Mouse (Mus musculus) left cerebral cortex, adult 11 months (tissue): ENCODE results near the gene Mylk.
"Not testable (repeated sequence)": the region's sequence is repeated elsewhere in the genome, so short reads cannot be mapped to it uniquely, and the experiment has no call there.

Experiments
- DNase-seq: peaks from one replicate; pipeline ENCODE4 v3.0.0; 2022; ENCODE audit warnings: low spot score

The Mylk gene

GRCm38 (mm10) chr16:34745065-34745585 is at the start of gene Mylk:
Gene Mylk, plus strand, starts transcription at chr16:34745210.
- peak; percentile 33 for DNase-seq

DNA sequence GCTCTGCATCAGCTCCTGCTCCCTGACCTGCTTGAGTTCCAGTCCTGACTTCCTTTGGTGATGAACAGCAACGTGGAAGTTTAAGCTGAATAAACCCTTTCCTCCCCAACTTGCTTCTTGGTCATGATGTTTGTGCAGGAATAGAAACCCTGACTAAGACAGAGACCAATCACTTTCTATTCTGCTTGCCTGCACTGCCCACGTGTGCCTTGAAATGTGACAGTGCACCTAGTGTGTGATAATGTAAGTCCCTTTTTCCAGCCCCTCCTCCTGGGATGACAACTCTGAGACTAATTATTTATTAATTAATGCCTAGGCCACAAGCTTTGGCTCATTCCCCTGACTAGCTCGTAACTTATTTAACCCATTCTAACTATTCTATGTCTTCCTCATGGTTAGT is 46.3 kb upstream of the Mylk start:
- DNase-seq = not testable (repeated sequence)

GRCm38 (mm10) chr16:34700165-34700827 is 44.7 kb upstream of the Mylk start:
- DNase-seq = peak; percentile 71

DNA sequence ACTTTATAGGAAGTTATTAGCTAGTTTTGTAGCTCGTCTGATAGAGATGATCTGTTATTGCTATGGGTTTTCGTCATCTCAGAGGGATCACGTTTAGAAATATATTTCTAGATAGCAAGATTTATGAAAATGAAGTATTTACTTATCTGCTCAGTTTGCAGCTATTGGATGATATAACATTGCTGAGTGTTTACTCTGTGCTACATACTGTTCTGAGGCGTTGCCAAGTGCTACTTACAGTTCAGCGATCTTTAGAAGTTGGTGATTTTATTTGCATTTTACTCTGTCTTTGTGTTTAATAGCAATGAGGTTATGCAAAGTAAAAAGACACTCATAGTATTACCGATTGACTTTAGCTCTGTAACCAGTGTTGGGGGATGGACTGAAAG is 44.2 kb upstream of the Mylk start:
- no peak for DNase-seq

DNA sequence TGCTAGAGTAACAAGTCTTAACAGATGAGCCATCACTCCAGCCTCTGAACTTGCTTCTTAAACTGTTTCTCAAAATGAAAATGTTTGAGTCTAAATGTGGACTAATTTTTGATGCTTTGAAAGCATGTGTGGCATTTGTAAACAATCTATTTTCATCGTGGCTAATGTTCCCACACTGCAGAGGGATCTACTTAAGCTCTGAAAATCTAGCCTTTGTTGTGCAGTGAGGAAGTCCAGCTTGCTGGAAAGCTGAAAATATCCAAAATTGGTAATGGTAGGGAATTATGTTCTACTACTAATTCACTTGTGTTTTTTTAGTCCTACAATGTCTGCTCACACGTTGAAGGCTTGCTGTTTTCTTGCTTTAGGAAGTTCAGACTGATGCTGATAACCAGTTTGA is 39.0 kb upstream of the Mylk start:
- DNase-seq = no peak

GRCm38 (mm10) chr16:34706487-34706946 is 38.5 kb upstream of the Mylk start:
- DNase-seq = no peak

DNA sequence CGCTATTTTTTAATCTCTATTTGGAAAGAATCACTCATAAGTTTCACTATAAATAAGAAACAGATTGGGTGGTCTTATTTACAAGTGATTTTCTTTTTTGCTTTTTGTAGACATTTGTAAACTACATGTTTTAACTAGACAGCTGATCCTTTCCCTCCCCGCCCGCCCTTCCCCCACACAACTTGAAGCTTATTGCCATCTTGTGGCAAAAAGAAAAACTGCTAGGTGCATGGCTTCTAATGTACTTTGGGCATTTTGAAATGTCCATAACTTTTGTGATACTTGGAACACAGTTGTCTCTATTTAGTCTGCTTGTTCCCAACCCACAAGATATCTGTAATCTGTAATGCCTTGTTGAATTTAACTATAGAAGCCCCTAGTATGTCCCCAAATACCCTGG is 33.5 kb upstream of the Mylk start:
- DNase-seq = no peak

DNA sequence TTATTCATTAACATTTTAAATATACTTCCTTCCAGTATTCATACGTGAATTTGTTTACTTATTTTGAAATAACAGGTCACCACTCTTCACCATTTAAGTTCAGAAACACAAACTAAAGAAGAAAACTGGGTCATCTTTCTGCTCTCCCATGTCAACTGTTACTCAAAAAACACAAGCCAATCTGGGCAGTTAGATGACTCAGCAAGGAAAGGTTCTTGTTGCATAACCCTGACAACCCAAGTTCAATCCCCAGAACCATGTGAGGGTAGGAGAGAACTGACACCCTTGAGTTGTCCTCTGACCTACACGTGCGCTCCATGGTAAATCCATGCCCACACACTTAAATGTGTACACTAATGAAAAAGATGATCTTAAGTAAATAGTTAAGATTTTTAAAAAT is 19.9 kb upstream of the Mylk start:
- no peak for DNase-seq

GRCm38 (mm10) chr16:34728610-34729009 is 16.4 kb upstream of the Mylk start:
- not testable (repeated sequence) for DNase-seq

- DNase-seq = no peak
Measured at GRCm38 (mm10) chr16:34729371-34729770, 15.6 kb upstream of the Mylk start.

DNA sequence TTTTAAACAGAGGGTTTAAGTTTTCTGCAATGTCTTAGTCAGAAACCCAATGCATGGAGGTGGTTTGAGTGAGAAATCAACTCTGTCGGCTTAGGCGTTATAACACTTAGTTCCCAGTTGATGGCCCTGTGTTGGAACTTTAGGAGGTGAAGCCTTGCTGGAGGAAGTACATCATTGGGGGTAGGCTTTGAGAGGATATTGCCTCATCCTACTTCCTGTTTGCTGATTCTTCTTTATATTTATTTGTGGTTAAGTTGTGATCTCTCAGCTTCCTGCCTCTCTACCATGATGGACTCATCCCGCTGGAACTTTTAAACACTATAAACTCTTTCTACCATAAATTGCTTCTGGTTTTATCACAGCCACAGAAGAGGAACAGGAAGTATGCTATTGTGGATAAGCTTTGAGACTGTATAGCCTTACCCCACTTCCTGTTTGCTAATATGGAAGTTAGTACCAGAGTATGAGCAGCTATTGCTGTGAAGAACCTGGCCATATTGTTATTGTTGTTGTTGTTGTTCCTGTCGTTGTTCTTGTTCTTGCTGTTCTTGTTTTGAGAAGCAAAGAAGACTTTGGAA is 6.3 kb upstream of the Mylk start:
- no peak for DNase-seq

- DNase-seq = no peak
Measured at GRCm38 (mm10) chr16:34742930-34743329, 2.1 kb upstream of the Mylk start.

GRCm38 (mm10) chr16:34748081-34748720 is 3.2 kb downstream of the Mylk start:
- no peak for DNase-seq

- DNase-seq = no peak
Measured at GRCm38 (mm10) chr16:34749536-34749935, 4.5 kb downstream of the Mylk start.

DNA sequence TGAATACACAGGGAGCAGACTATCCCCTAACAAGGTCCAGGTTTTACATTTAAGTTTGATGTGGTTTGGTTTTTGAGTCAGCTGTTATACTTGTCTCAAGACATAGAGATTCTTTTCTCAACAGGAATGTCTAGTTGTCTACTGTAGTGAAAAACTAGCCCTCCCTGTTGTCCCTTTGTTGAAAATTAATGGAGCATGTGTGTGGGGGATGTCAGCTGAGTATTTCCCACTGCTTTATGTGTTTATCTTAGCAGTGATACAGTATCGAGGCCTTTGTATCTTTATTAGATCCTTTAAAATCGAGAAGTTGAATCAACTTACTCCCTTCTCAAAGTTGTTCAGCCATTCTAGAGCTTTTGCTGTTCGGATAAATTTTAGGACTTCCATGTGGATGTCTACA is 7.0 kb downstream of the Mylk start:
- DNase-seq = no peak

- DNase-seq = no peak
Measured at GRCm38 (mm10) chr16:34752977-34753376, 8.0 kb downstream of the Mylk start.

GRCm38 (mm10) chr16:34756991-34757390 is 12.0 kb downstream of the Mylk start:
- no peak for DNase-seq

GRCm38 (mm10) chr16:34758205-34758604 is 13.2 kb downstream of the Mylk start:
- DNase-seq = no peak

- no peak for DNase-seq
Measured at GRCm38 (mm10) chr16:34763959-34764591, 19.1 kb downstream of the Mylk start.

DNA sequence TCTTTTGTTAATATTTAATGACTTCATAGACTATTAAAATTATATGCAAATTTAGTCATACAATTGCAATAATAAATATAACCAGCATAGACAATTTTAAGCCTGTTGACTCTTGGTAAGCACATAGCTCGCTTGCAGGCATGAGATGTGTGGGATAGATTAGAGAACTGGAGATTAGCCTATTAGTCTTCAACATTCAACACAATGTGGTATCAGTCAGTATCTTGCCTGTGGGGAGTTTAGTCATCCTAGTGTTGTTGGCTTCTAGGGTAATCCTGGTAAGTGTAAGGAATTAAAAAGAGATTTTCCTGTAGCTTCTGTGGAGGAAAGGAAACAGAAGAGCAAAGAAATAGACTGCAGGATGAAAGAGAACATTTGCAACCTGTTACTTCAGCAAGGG is 20.7 kb downstream of the Mylk start:
- DNase-seq = no peak

- no peak for DNase-seq
Measured at GRCm38 (mm10) chr16:34766193-34766592, 21.2 kb downstream of the Mylk start.

DNA sequence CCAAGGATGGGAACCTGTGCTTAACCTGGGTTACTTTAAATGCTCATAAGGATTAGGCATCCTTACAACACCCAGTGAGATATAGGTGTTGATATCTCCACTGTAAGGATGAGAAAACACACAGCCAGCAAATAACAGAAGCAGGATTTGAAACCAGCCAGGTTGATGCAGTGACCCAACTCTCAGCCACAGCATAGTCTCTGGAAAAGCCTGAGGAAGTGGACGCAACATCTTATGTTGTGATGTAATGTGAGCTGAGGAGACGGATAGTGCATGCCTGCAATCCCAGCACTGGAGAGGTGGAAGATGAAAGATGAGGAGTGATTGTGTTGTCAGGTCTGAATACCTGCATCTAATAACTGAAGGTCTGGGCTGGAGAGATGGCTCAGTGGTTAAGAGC is 22.4 kb downstream of the Mylk start:
- no peak for DNase-seq

DNA sequence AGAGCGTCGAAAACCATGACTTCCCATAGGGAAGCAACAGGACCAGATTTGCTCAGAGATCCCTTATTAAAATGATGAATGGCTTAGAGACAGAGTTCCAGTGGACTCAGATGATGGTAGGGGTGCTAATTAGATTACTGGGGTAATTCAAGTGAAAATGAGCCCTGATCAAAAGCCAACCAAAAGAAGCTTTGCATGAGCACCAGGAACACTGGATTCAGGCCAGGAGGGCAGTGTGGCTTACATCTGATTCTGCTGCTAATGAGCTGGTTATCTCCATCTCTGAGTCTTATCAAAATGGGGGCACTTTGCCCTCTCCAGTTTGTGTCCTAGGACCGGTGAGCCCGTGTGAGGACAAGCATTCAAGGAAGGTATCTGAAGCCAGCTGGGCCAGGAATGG is 23.4 kb downstream of the Mylk start:
- DNase-seq = no peak
